21 mouse cellular contexts compared by ENCODE assay signal in the genomic region with DNA sequence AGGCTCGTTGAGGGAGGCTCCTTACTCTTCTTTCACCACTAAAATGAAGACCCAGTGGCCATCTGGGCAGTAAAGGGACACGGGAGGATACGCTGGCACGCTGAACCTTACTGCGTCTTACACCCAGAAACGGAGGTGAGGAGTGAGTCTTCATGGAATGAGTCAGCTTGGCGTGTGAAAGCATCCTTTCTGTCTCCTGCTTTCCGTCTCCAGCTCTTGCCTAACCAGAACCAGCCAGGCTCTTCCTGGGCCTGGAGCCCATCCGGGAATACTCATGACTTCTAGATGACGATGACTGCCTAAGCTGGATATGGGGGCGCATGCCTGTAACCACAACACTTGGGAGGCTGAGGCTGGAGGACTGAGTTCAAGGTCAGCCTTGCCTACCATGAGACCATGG. TPM values are rescaled to one million over a fixed set of nuclear protein-coding genes. Genes with fewer than 3 reads are reported as not detected.
DNase-seq lines count a peak whose midpoint lies in the region; ATAC-seq and TF ChIP-seq lines count a peak whose summit lies in the region.
"Had no signal": no experiment of that assay in that cellular context is flagged by ENCODE, and none has a peak within 500 bp of the region (broad histone marks: within the 10 kb centered on the region; RNA-seq: fewer than 3 reads in every experiment).

No protein-coding gene starts in this region.

- H3K27me3 ChIP-seq in neural tube, embryonic 13.5 days: no peaks in the 10 kb centered on the region
- H3K27me3 ChIP-seq in liver, postnatal 0 days (ENCODE audit: insufficient read depth, low read length): no peaks in the 10 kb centered on the region
- H3K27me3 ChIP-seq: heart, embryonic 12.5 days; hindbrain, embryonic 13.5 days; intestine, embryonic 15.5 days; stomach, embryonic 15.5 days had no signal

- H3K4me3 ChIP-seq in neural tube, embryonic 13.5 days: no peak overlapping the region
- no peak overlapping the region for H3K4me3 ChIP-seq in liver, postnatal 0 days (ENCODE audit: low read depth, low read length)
- H3K4me3 ChIP-seq: embryonic facial prominence, embryonic 10.5 days; forebrain, embryonic 13.5 days; heart, embryonic 12.5 days; hindbrain, embryonic 13.5 days; intestine, embryonic 15.5 days; limb, embryonic 12.5 days; liver, embryonic 13.5 days; midbrain, embryonic 13.5 days; stomach, embryonic 15.5 days had no signal

- H3K27ac ChIP-seq in neural tube, embryonic 13.5 days (replicated peaks): peak overlapping the region; percentile 67
- no peak overlapping the region for H3K27ac ChIP-seq in liver, postnatal 0 days (ENCODE audit: low read depth)
- H3K27ac ChIP-seq: embryonic facial prominence, embryonic 10.5 days; forebrain, embryonic 13.5 days; hindbrain, embryonic 13.5 days; intestine, embryonic 15.5 days; limb, embryonic 12.5 days; liver, embryonic 13.5 days; midbrain, embryonic 13.5 days; stomach, embryonic 15.5 days had no signal

- no peak overlapping the region for H3K9ac ChIP-seq in neural tube, embryonic 13.5 days
- H3K9ac ChIP-seq in liver, postnatal 0 days (replicated peaks): no peak overlapping the region
- H3K9ac ChIP-seq: forebrain, embryonic 13.5 days; heart, embryonic 12.5 days; hindbrain, embryonic 13.5 days; intestine, embryonic 15.5 days; limb, embryonic 12.5 days; liver, embryonic 13.5 days; midbrain, embryonic 13.5 days; stomach, embryonic 15.5 days had no signal

- H3K9me3 ChIP-seq in neural tube, embryonic 13.5 days: no peaks in the 10 kb centered on the region
- no peaks in the 10 kb centered on the region for H3K9me3 ChIP-seq in liver, postnatal 0 days (ENCODE audit: low read length)
- H3K9me3 ChIP-seq: embryonic facial prominence, embryonic 10.5 days; forebrain, embryonic 13.5 days; heart, embryonic 12.5 days; hindbrain, embryonic 13.5 days; intestine, embryonic 15.5 days; limb, embryonic 12.5 days; liver, embryonic 13.5 days; midbrain, embryonic 13.5 days; stomach, embryonic 15.5 days had no signal

- peaks cover 42% of the 10 kb centered on the region for H3K4me1 ChIP-seq in neural tube, embryonic 13.5 days (replicated peaks)
- H3K4me1 ChIP-seq in liver, postnatal 0 days (ENCODE audit: insufficient read depth): peaks cover 7% of the 10 kb centered on the region

- peak; percentile 28 to 31 for DNase-seq in left cerebral cortex, adult 18-20 months (ENCODE audit: low spot score in 2 of 2)
- no peak for DNase-seq in left cerebral cortex, postnatal 4 days
- DNase-seq in NIH3T3 (ENCODE audit: low read depth) (peak; percentile 32), liver (no peak)
- peak; percentile 44 for DNase-seq in adrenal gland, adult 8-10 months
- DNase-seq in liver, postnatal 0 days: no peak
- DNase-seq: cerebellum, adult 9-10 months; heart, postnatal 14 days; kidney, postnatal 36 days; liver, embryonic 13.5 days had no signal

- no peaks in the 10 kb centered on the region for H3K36me3 ChIP-seq in neural tube, embryonic 13.5 days
- no peaks in the 10 kb centered on the region for H3K36me3 ChIP-seq in liver, postnatal 0 days (replicated peaks; ENCODE audit: insufficient read depth, low read length)
- H3K36me3 ChIP-seq: embryonic facial prominence, embryonic 10.5 days; heart, embryonic 12.5 days; hindbrain, embryonic 13.5 days; intestine, embryonic 15.5 days; limb, embryonic 12.5 days; liver, embryonic 13.5 days; midbrain, embryonic 13.5 days; stomach, embryonic 15.5 days had no signal

- intact Hi-C loops in left cerebral cortex, postnatal 4 days (cut with DNase I): no loop called here

- no peak overlapping the region for H3K4me2 ChIP-seq in neural tube, embryonic 13.5 days
- no peak overlapping the region for H3K4me2 ChIP-seq in liver, postnatal 0 days (ENCODE audit: low read depth, low read length)
- H3K4me2 ChIP-seq: forebrain, embryonic 13.5 days; heart, embryonic 12.5 days; hindbrain, embryonic 13.5 days; intestine, embryonic 15.5 days; limb, embryonic 12.5 days; liver, embryonic 13.5 days; midbrain, embryonic 13.5 days; stomach, embryonic 15.5 days had no signal

- WGBS in neural tube, embryonic 13.5 days: 83% methylated on average over 11 of the region's 11 CpGs
- 80% methylated on average over 11 of the region's 11 CpGs for WGBS in liver, postnatal 0 days (ENCODE audit: insufficient replicate concordance)

- no peak for ATAC-seq in neural tube, embryonic 13.5 days (ENCODE audit: low read depth)
- no peak for ATAC-seq in liver, postnatal 0 days
- ATAC-seq: forebrain, embryonic 13.5 days; intestine, embryonic 15.5 days; lung, postnatal 0 days; midbrain, embryonic 13.5 days; Patski had no signal

- TF ChIP-seq CTCF in liver, postnatal 0 days (IDR thresholded peaks at IDR 0.05; ENCODE audit: low read depth): no peak

- TF ChIP-seq EP300 in liver, postnatal 0 days (IDR thresholded peaks at IDR 0.05; ENCODE audit: low read depth): no peak

RNA-seq across cellular contexts. Expression of gene Alg2, which starts 33.2 kb away (rescaled TPM):
- 100 to 1,000 TPM; 115 to 117 TPM for total RNA-seq in left cerebral cortex, adult 18-20 months (2021)
- 100 to 1,000 TPM; 169 to 175 TPM for total RNA-seq in left cerebral cortex, postnatal 4 days (2021)
- total RNA-seq in adrenal gland, adult 8-10 months (2022): 100 to 1,000 TPM; 173 to 205 (median 178) TPM
- polyA plus RNA-seq in neural tube, embryonic 13.5 days (2015; fragmentation: Nextera tagmentation; extraction: Ambion mirVana): 285 and 310 TPM in 2 replicates
- 8.2 and 8.7 TPM in 2 replicates for polyA plus RNA-seq in liver, postnatal 0 days (2015; fragmentation: Nextera tagmentation; extraction: Ambion mirVana)

RNA-seq across cellular contexts. Expression of gene Sec61b, which starts 33.5 kb away (rescaled TPM):
- 10 to 100 TPM; 44.4 to 46.7 TPM for total RNA-seq in left cerebral cortex, adult 18-20 months (2021)
- total RNA-seq in left cerebral cortex, postnatal 4 days (2021): 10 to 100 TPM; 82.0 to 97.7 TPM
- 100 to 1,000 TPM; 241 to 307 (median 254) TPM for total RNA-seq in adrenal gland, adult 8-10 months (2022)
- 253 and 291 TPM in 2 replicates for polyA plus RNA-seq in neural tube, embryonic 13.5 days (2015; fragmentation: Nextera tagmentation; extraction: Ambion mirVana)
- 181 and 189 TPM in 2 replicates for polyA plus RNA-seq in liver, postnatal 0 days (2015; fragmentation: Nextera tagmentation; extraction: Ambion mirVana)

Comparison
In these comparisons a context has a peak if more than half of its experiments do, and no peak if none do; other contexts are left out.
1. DNase-seq: peak in left cerebral cortex, adult 18-20 months (2 of 2), NIH3T3 (single experiment) and adrenal gland, adult 8-10 months (single experiment); none in left cerebral cortex, postnatal 4 days (single experiment), liver (single experiment) and liver, postnatal 0 days (single experiment).